Mouse (Mus musculus) bone marrow, adult 2 months (tissue): Measurements from ENCODE around the gene Brpf3.

Experiments used
- CTCF ChIP-seq: fragments of 200-500 bp; IDR thresholded peaks from 2 replicates; pipeline ENCODE4 v1.5.1; 2011; ENCODE audit warnings: low read length, control low read depth; ENCODE audit not compliant: control insufficient read depth, insufficient read depth
- POLR2A ChIP-seq: fragments of 200-500 bp; IDR thresholded peaks from 2 replicates; pipeline ENCODE4 v1.6.1; 2011; ENCODE audit warnings: low read depth, mild to moderate bottlenecking, control low read depth, low read length, borderline replicate concordance; ENCODE audit not compliant: control insufficient read depth

DNA sequence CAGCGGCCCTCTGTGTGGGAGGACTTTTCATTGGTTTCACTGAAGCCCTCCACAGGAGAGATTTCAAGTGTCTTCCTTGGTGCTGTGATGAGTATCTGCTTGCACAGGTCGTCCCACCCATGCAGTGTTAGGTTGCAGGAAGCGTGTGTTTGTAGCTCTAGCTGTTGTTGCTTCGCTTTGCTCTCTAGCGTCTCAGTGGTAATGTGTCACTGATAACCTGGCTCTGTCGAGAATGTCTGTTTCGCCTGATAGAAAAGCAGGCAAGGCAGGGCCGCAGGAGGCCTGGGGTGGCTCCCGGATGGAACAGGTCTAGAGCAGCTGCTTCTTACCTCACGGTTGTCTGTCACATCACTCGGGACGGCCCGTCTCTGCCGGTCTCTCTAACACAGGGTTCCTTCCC is 28.2 kb downstream of the Brpf3 start:
- TF ChIP-seq CTCF (no peak), POLR2A (no peak)
